Mouse (Mus musculus) thymus, postnatal 10 days (tissue): Measurements from ENCODE around the gene Frmpd2.
A peak's percentile ranks its signal among the peaks of the same experiment; 100 is the strongest.
"Not testable (repeated sequence)": the region's sequence is repeated elsewhere in the genome, so short reads cannot be mapped to it uniquely, and the experiment has no call there.

Experiments used
- DNase-seq, 2 experiments: peaks; one replicate each; pipeline ENCODE4 v3.0.0; 2021; ENCODE audit warnings: low spot score in 2 of 2

Gene Frmpd2

DNA sequence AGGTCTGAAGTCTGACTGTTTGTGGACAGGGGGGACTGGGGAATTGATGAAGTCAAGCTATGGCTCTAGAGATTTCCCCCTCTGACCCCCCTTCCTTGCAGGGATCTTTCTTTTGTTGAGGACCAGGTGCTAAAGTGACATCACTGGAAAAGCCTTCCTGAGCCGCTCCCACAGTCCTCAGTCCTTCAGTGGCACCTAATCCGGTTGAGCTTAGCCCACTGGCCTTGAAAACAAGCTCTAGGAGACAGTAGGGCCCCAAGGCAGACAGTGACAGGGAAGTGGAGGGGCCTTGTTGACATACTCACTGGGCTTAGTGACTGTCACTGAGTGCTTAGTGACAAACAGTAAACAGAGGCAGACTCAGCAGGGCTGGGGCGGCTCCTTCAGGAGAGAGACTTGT, at the start of gene Frmpd2:
Gene Frmpd2 (plus strand): TSS at position 366 of the 400 bp plus-strand sequence.
- no peak for DNase-seq

DNA sequence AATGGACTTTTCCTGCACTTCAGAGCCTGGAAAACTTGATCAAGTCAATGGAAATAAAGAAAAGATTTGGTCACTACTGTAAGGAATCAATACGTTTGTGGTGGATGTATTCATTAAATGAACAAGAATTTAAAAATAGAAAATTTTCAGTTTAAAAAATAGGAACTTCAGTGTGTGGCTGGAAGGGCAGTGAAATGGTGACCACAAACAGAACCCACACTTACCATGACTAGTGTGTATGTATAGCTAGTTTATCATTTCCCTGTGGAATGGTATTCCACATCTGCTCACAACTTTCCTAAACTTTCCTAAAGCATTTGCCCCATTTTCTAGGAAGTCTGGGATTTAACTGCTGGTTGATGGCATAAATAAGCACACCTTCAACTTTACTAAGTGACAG, 48.5 kb upstream of the Frmpd2 start:
- no peak for DNase-seq

- no peak for DNase-seq
Observed at GRCm38 (mm10) chr14:33424124-33424523, 47.4 kb upstream of the Frmpd2 start.

DNA sequence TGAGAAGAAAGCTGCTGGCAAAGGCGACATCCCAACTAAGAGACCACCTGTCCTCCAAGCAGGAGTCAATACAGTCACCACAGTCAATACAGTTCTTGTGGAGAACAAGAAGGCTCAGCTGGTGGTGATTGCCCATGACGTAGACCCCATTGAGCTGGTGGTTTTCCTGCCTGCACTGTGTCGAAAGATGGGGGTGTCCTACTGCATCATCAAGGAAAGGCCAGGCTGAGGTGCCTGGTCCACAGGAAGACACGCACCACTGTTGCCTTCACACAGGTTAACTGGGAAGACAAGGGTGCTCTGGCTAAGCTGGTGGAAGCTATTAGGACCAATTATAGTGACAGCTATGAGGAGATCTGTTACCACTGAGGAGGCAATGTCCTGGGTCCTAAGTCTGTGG, 39.0 kb upstream of the Frmpd2 start:
- not testable (repeated sequence) for DNase-seq

DNA sequence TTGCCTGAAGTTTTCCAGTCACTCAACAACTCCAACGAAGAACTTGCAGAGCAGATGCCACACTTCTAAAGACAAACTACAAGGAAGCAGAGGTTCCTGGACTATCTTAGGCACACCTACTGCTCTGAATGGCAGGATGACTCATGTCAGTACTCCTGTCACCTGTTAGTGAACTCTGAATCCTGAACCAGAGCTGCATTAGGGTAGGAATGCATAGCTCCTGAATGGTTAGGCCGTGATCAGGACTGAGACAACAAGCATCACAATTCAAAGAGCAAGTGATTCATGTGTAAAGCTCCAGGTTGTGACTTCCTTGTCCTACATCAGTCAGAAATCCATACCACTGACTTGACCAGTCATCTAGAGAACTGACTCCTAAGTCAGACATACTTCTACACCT, 27.7 kb upstream of the Frmpd2 start:
- no peak for DNase-seq

DNA sequence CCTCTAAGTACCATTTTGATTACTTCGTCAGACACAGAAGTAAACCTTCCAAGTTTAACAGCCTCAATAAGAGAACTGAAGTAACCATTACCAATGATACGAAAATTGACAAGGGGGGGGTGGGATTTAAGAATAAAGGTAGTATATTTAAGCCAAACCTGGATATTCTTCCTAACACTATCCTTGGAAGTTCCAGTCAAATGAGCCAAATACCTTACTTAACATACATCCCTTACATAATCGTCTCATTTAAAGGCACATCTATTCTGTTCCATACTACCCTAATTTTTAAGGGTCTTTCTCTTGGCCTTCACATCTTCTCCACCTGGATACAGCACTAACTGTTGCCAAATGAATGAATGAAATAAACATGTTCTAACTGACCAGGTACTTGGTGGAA, 25.5 kb upstream of the Frmpd2 start:
- no peak for DNase-seq

GRCm38 (mm10) chr14:33446561-33447023, 24.9 kb upstream of the Frmpd2 start:
- DNase-seq, result peak in 1 of 2 experiments; percentile 59

- DNase-seq, result peak; percentile 97 to 99
Observed at GRCm38 (mm10) chr14:33447027-33447569, 24.4 kb upstream of the Frmpd2 start, which contains the start of gene Mapk8. Gene Mapk8 (minus strand): TSS chr14:33447158.

DNA sequence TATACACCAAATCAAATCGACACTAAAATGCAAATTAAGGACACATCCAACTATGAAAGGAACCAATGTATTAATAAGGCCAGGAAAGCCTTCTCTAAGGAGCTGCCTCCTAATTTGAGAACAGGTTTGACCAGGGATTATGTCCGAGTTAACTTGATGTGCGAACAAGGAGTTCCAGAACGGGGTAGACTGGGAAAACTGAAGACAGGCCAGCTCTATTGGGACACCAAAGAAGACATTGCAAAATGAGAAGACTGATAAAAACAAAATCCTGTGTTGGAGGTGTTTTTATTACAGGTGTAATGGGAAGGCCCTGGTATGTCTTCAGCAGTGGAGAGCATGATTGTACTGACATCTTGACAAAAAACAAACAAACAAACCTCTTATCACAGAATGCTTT, 23.2 kb upstream of the Frmpd2 start:
- DNase-seq, result no peak

DNA sequence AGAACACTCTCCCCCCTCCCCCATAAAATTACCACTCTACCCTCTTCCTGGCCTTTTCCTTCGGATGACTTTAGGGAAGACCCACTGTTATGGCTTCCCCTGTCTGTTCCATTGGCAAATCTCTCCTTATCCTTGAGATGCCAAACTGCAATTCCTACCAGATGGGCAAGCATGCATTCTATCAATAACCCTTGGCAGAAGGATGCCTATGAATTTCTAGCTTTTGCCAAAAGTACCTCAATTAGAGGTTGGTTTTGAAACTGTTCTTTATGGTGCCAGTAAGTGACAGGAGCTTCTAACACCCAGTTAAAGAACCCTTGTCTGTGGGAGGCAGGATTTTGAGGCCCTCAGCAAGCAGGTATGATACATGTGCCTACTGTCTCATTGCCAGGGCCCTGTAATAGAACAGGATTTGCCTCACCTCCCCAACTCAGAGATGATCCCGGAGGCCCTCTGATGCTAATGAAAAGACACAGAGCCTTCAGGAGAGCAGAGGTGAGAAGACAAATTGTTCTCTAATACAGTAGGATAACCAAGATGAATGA, 22.1 kb upstream of the Frmpd2 start:
- no peak for DNase-seq

- no peak for DNase-seq
Observed at GRCm38 (mm10) chr14:33450331-33450730, 21.2 kb upstream of the Frmpd2 start.

DNA sequence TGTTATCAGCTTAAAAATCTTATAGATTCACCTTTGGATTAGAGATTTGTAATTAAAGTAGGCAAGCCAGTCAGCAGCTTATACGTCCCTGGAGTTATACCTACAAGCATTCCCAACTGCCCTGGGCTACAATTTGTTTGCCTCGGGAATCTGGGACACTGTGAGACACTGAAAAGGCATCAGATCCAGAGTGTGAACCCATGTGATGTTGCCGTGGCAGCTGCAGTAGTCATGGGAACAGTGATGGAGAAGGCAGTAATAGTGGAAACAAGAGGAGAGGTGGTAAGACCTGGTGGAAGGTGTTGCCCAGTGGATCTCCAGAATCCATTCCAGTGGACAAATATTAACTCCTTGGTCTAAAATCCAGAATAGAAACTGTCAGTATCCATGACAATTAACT, 7.8 kb upstream of the Frmpd2 start:
- DNase-seq, result no peak

DNA sequence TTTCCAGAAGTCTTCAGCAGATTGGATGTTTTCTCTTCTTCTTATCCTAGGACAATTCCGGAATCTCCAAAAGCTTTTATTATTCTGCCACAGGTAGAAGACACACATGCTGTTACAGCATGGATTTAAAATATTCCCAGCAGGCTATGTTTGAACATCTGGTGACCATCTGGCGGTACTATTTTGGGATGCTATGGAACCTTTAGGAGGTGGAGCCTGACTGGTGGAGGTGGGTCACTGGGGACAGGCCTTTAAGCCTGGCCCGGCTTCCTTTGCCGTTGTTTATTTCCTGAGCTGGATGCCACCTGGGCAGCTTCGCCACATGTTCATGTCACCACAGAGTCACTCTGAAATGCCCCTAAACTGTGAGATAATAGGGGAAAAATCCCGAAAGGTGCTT, 3.7 kb upstream of the Frmpd2 start:
- DNase-seq, result no peak

- DNase-seq, result no peak
Observed at GRCm38 (mm10) chr14:33474461-33474860, 3.0 kb downstream of the Frmpd2 start.

DNA sequence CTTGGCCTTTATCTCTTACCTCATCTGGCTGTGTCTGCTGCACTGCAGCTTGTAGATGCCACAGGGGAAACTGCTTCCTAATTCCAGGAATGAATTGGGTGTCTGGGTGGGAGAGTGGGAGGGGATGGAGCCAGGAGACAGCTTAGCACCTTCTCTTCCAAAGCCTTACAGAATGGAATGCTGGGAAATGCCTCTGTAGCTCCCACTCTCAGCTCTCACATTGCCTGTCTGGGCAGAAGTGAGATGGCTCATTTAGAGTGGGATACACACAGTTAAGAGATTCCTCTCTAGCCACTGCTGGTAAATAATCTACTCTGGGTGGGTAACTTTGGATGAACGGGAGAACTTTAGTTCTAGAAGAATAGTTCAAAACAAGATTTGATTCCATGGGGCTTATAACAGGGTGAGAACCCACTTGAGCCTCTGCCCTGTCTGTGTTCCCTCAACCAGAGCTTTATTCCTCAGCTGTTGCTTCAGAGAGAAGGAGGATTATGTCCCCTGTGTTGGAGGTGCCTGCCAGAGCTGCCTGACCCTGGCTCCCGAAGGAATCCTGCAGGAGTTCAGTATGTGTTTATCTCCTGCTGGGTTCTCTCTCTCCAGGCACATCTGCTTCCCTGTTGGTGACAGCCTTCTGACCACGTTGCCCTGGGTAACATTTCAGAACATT, 4.7 kb downstream of the Frmpd2 start:
- DNase-seq, result no peak

DNA sequence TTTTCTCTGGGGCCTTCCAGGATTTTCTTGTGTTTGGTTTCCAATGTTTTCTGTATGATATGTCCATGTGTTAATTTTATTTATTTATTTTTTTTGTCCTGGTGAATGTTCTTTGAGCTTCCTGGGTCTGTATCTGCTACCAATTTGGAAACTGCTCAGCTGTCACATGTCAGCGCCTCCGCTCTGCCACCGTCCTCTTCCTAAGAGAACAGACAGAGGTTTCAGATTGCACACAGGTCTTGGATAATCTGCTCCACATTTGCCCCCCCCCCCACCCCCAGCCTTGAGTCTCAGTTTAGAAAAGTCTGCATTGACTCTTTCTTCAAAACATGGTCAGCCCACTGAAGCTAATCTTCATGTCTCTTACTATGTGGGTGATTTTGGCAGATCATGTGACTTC, 10.5 kb downstream of the Frmpd2 start:
- DNase-seq, result no peak

- no peak for DNase-seq
Observed at GRCm38 (mm10) chr14:33487805-33488550, 16.5 kb downstream of the Frmpd2 start.

GRCm38 (mm10) chr14:33495226-33495625, 23.7 kb downstream of the Frmpd2 start:
- DNase-seq, result no peak

- no peak for DNase-seq
Observed at GRCm38 (mm10) chr14:33497418-33497817, 25.9 kb downstream of the Frmpd2 start.

GRCm38 (mm10) chr14:33498849-33499248, 27.4 kb downstream of the Frmpd2 start:
- no peak for DNase-seq

GRCm38 (mm10) chr14:33500631-33501030, 29.1 kb downstream of the Frmpd2 start:
- no peak for DNase-seq

GRCm38 (mm10) chr14:33503311-33503710, 31.8 kb downstream of the Frmpd2 start:
- DNase-seq, result no peak

GRCm38 (mm10) chr14:33506696-33507095, 35.2 kb downstream of the Frmpd2 start:
- no peak for DNase-seq
